Mouse (Mus musculus) ES-E14 (cell line): ENCODE measurements around the gene Pole2. TPM values are rescaled to one million over a fixed set of nuclear protein-coding genes. Genes with fewer than 3 reads are reported as not detected.

Source experiments
- DNase-seq: peaks from one replicate; pipeline ENCODE4 v3.0.0-alpha.2; 2013; ENCODE audit warnings: low read depth, low spot score
- H3K27ac ChIP-seq: 2 replicates; pipeline ENCODE4 v1.5.1; 2012; ENCODE audit warnings: low read depth, mild to moderate bottlenecking, low read length, moderate library complexity, mixed read lengths; ENCODE audit not compliant: poor library complexity, insufficient read depth, severe bottlenecking
- H3K36me3 ChIP-seq: 2 replicates; pipeline ENCODE4 v1.6.1; 2012; ENCODE audit warnings: mild to moderate bottlenecking, low read length, moderate library complexity, mixed read lengths; ENCODE audit not compliant: control insufficient read depth, poor library complexity, insufficient read depth, severe bottlenecking
- H3K4me1 ChIP-seq, 2 experiments: fragments of 150-350 bp in 1 of 2; sonication (generic) in 1 of 2; 2 replicates each; pipeline ENCODE4 v1.6.1; 2012; ENCODE audit warnings: low read length in 2 of 2, mild to moderate bottlenecking in 1 of 2, mixed read lengths in 1 of 2; ENCODE audit not compliant: control insufficient read depth in 2 of 2, insufficient read depth in 2 of 2, poor library complexity in 1 of 2
- H3K4me3 ChIP-seq, 2 experiments: fragments of 150-350 bp in 1 of 2; sonication (generic) in 1 of 2; 2 replicates each; pipeline ENCODE4 v1.5.1; 2012; ENCODE audit warnings: low read length in 2 of 2, low read depth in 1 of 2, mild to moderate bottlenecking in 1 of 2, mixed read lengths in 1 of 2; ENCODE audit not compliant: insufficient read depth in 1 of 2, poor library complexity in 1 of 2, severe bottlenecking in 1 of 2
- H3K9ac ChIP-seq: 2 replicates; pipeline ENCODE4 v1.6.1; 2012; ENCODE audit warnings: low read depth, mild to moderate bottlenecking, low read length, mixed read lengths; ENCODE audit not compliant: poor library complexity, insufficient read depth, severe bottlenecking
- H3K9me3 ChIP-seq: fragments of 150-350 bp; sonication (generic); 2 replicates; pipeline ENCODE4 v1.6.1; 2012; ENCODE audit warnings: low read depth, mild to moderate bottlenecking, low read length; ENCODE audit not compliant: control insufficient read depth, insufficient read depth
- CHD2 ChIP-seq: IDR thresholded peaks from 2 replicates; pipeline ENCODE4 v1.6.1; 2014; ENCODE audit warnings: mild to moderate bottlenecking, low read depth, low read length, inconsistent platforms
- HCFC1 ChIP-seq: IDR thresholded peaks from 2 replicates; pipeline ENCODE4 v1.6.1; 2012; ENCODE audit warnings: low read length, inconsistent platforms, borderline replicate concordance; ENCODE audit not compliant: insufficient read depth
- MAFK ChIP-seq: IDR thresholded peaks from 2 replicates; pipeline ENCODE4 v1.6.1; 2014; ENCODE audit warnings: mild to moderate bottlenecking, low read depth, low read length, inconsistent platforms; ENCODE audit not compliant: insufficient read depth
- ZC3H11A ChIP-seq: IDR thresholded peaks from 2 replicates; pipeline ENCODE4 v1.6.1; 2012; ENCODE audit warnings: low read depth, mild to moderate bottlenecking, inconsistent platforms, low read length, borderline replicate concordance
- ZNF384 ChIP-seq: IDR thresholded peaks from 2 replicates; pipeline ENCODE4 v1.6.1; 2012; ENCODE audit warnings: low read depth, low read length, inconsistent platforms
- in situ Hi-C, 2 experiments: fragments of 600-800 bp; cut with MboI; formaldehyde crosslinking; loops; one replicate each; pipeline ENCODE4 v1.15.1; 2025; ENCODE audit warnings: low sequenced_read_pairs in 2 of 2, inconsistent platforms in 1 of 2; ENCODE audit not compliant: unreplicated experiment in 2 of 2
- total RNA-seq: library from RNA; depleted of rRNA; stranded (reverse); fragments of 300-350 nt; gene quantifications from 2 replicates; pipeline ENCODE4 v1.2.3, GENCODE M21; 2012

Pole2 gene
- total RNA-seq, 1 experiment: 24.4 TPM

GRCm38 (mm10) chr12:69198985-69199384 lies 29.0 kb downstream of the Pole2 start:
- in situ Hi-C loops: no loop called here
- Histone ChIP-seq H3K36me3 (peaks cover under 1% of the 10 kb centered on the region; the same call in 1 of the 2 replicates), H3K4me3 (no peak overlapping the region), H3K9ac (no peak overlapping the region), H3K9me3 (no peaks in the 10 kb centered on the region), H3K4me1 (peaks cover 4% of the 10 kb centered on the region in 2 experiments; a peak in 2 of 4 replicates), H3K27ac (no peak overlapping the region)
- no peak for DNase-seq
- TF ChIP-seq ZC3H11A (no peak), MAFK (no peak), ZNF384 (no peak)

GRCm38 (mm10) chr12:69198164-69198535 lies 29.8 kb downstream of the Pole2 start, which contains the start of gene Dnaaf2:
Dnaaf2 (minus strand) TSS chr12:69198429.
- in situ Hi-C loops: no loop called here

GRCm38 (mm10) chr12:69197378-69198163 lies 30.4 kb downstream of the Pole2 start:
- TF ChIP-seq HCFC1 (0 out of 2 replicates have a peak, but pooled peaks have one; percentile 2), CHD2 (no peak), ZC3H11A (no peak), MAFK (no peak), ZNF384 (no peak)
- H3K9ac ChIP-seq: peak overlapping the region; percentile 79
- no peaks in the 10 kb centered on the region; the same call in 1 of the 2 replicates for H3K36me3 ChIP-seq
- peak overlapping the region; percentile 83 to 99 for H3K4me3 ChIP-seq
- DNase-seq: peak; percentile 20
- H3K9me3 ChIP-seq: no peaks in the 10 kb centered on the region
- peaks cover 4% of the 10 kb centered on the region in 2 experiments; a peak in 1 of 4 replicates for H3K4me1 ChIP-seq
- in situ Hi-C loops: no loop called here
- H3K27ac ChIP-seq: no peak overlapping the region

More at GRCm38 (mm10) chr12:69198164-69198535, 29.8 kb downstream of the Pole2 start, which contains the start of gene Dnaaf2:
- no peaks in the 10 kb centered on the region; the same call in 1 of the 2 replicates for H3K36me3 ChIP-seq
- no peaks in the 10 kb centered on the region for H3K9me3 ChIP-seq
- no peak within 1 kb of the TSS for H3K27ac ChIP-seq
- no peak for TF ChIP-seq CHD2
- no peak for TF ChIP-seq ZC3H11A
- TF ChIP-seq ZNF384: no peak
- TF ChIP-seq MAFK: no peak
- TF ChIP-seq HCFC1: no peak
- peaks cover 4% of the 10 kb centered on the region in 2 experiments; a peak in 1 of 4 replicates for H3K4me1 ChIP-seq
- peak within 1 kb of the TSS; percentile 79 for H3K9ac ChIP-seq
- H3K4me3 ChIP-seq: peak within 1 kb of the TSS; percentile 83 to 99
- peak; percentile 44 for DNase-seq

GRCm38 (mm10) chr12:69196444-69197377 lies 31.3 kb downstream of the Pole2 start, which contains the start of gene Gm49383:
Gm49383 (minus strand) TSS chr12:69197104.
- H3K36me3 ChIP-seq: no peaks in the 10 kb centered on the region; the same call in 1 of the 2 replicates
- peaks cover 4% of the 10 kb centered on the region in 2 experiments; a peak in 1 of 4 replicates for H3K4me1 ChIP-seq
- DNase-seq: peak; percentile 21
- peak within 1 kb of the TSS; percentile 79 for H3K9ac ChIP-seq
- H3K9me3 ChIP-seq: no peaks in the 10 kb centered on the region
- in situ Hi-C loops: no loop called here
- TF ChIP-seq HCFC1: 0 out of 2 replicates have a peak, but pooled peaks have one; percentile 33
- TF ChIP-seq ZC3H11A: no peak
- no peak for TF ChIP-seq ZNF384
- no peak for TF ChIP-seq MAFK
- TF ChIP-seq CHD2: no peak
- H3K27ac ChIP-seq: no peak within 1 kb of the TSS
- H3K4me3 ChIP-seq: peak within 1 kb of the TSS; percentile 83 to 99
